Mouse (Mus musculus): Measurements from ENCODE around the gene Spin1. TPM values are rescaled to one million over a fixed set of nuclear protein-coding genes. Genes with fewer than 3 reads are reported as not detected.
"Not testable (repeated sequence)": the region's sequence is repeated elsewhere in the genome, so short reads cannot be mapped to it uniquely, and the experiment has no call there.

Spin1 gene
- polyA plus RNA-seq, 1 experiment, result 29.5 TPM

DNA sequence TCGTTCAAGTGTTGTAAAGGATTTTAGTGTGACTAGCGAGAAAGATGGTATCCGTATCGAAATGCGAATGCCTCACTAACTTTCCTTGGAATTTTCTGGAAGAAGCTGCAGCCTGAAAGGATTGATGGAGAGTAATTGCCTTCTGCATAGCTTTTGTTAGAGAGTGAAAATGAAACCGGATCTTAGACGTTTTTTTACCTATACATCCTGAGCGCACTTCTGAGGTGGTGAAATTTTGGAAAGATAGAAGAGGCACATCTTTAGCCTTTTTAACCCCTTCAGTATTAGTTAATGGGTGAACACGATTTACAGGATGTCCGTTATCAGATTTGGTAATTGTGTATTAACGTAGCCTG lies 1.1 kb downstream of the Spin1 start:
- Histone ChIP-seq H3K36me3 (ENCODE audit: control insufficient read depth, insufficient read depth, low read length) (no peaks in the 10 kb centered on the region), H3K4me3 (ENCODE audit: control insufficient read depth, insufficient read depth, low read length) (peak overlapping the region; percentile 90; the same call in 1 of the 2 replicates), H3K4me1 (replicated peaks; ENCODE audit: control insufficient read depth, insufficient read depth, low read length) (peaks cover 9% of the 10 kb centered on the region), H3K27ac (ENCODE audit: control insufficient read depth, insufficient read depth, low read length) (peak overlapping the region; percentile 54), H3K27me3 (ENCODE audit: control insufficient read depth, insufficient read depth, low read length) (no peaks in the 10 kb centered on the region)
- no peak for DNase-seq
- TF ChIP-seq CTCF (IDR thresholded peaks at IDR 0.05; ENCODE audit: borderline replicate concordance, control insufficient read depth, extremely low read depth, insufficient read depth, low read length, poor library complexity), result no peak
- no peak for TF ChIP-seq POLR2A (IDR thresholded peaks at IDR 0.05; ENCODE audit: control insufficient read depth, extremely low read depth, insufficient read depth, low read length, poor library complexity)
- 12% methylated on average over 11 of the region's 11 CpGs for WGBS

DNA sequence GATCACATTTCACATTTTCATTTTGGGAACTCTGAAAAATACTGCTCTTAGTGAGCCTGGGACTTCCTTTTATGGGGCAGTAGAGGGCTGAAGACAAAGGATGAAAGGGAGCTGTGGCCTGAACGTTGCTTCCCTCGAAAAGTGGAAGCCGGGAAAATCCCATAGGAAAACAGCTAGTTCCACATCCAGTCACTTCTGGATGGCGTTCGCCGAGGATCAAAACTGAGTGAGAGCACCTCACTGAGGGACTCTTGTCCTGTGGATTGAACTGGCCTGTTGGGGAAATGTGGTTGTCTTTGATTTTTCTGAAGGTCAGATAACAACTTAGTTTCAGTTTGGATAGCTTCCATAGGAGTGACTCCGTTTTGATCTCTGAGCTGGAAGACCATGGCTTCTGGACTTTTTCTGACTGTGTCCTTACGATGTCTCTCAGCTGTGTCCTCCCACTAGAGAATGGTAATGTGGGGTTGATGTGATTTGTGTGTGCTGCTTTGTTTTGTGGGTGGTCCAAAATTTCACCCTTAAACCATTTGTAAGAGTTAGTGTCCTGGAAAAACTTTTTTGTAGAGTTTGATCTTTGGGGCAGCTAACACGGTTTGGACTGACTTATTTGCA lies 2.5 kb downstream of the Spin1 start:
- WGBS, result 87% methylated on average over 9 of the region's 9 CpGs
- Histone ChIP-seq H3K27ac (ENCODE audit: control insufficient read depth, insufficient read depth, low read length) (no peak overlapping the region), H3K4me1 (replicated peaks; ENCODE audit: control insufficient read depth, insufficient read depth, low read length) (peaks cover 9% of the 10 kb centered on the region), H3K36me3 (ENCODE audit: control insufficient read depth, insufficient read depth, low read length) (no peaks in the 10 kb centered on the region), H3K4me3 (ENCODE audit: control insufficient read depth, insufficient read depth, low read length) (no peak overlapping the region), H3K27me3 (ENCODE audit: control insufficient read depth, insufficient read depth, low read length) (no peaks in the 10 kb centered on the region)
- no peak for DNase-seq
- no peak for TF ChIP-seq CTCF (IDR thresholded peaks at IDR 0.05; ENCODE audit: borderline replicate concordance, control insufficient read depth, extremely low read depth, insufficient read depth, low read length, poor library complexity)
- no peak for TF ChIP-seq POLR2A (IDR thresholded peaks at IDR 0.05; ENCODE audit: control insufficient read depth, extremely low read depth, insufficient read depth, low read length, poor library complexity)

DNA sequence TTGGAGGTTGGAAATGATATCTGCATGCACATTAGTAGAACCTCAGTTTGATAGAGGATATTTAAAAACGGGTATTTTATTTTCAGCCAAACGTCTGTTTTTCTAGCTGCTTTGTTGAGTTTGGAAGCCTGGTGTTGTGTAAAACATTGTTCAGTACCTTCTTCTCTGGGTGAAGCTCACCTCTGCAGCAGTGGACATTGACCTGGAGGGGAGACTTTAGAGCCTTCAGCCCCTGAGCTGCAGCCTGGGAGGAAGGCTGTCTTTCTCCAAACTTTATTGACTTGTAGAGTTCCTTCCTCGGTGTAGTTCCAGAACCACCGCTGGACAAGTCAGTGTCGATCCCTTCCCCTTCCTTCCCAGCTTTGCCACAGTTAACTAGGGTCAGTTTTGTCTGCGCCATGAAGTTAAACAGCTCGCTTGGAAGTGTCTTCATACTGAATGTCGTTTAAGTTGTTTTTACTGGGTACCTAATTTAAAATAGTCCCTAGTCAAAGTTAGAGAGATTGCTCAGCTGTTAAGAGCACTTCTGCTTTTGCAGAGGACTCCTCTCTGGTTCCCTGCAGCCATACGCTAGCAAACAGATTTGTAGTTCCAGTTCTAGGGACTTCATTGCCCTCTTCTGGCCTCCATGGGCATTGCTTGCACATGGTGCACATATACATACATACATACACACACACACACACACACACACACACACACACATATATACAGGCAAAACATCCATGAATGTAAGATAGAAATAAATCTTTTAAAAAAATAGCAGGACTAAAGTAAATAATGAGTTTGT lies 3.4 kb downstream of the Spin1 start:
- Histone ChIP-seq H3K27ac (ENCODE audit: control insufficient read depth, insufficient read depth, low read length) (no peak overlapping the region), H3K27me3 (ENCODE audit: control insufficient read depth, insufficient read depth, low read length) (no peaks in the 10 kb centered on the region), H3K36me3 (ENCODE audit: control insufficient read depth, insufficient read depth, low read length) (no peaks in the 10 kb centered on the region), H3K4me3 (ENCODE audit: control insufficient read depth, insufficient read depth, low read length) (no peak overlapping the region), H3K4me1 (replicated peaks; ENCODE audit: control insufficient read depth, insufficient read depth, low read length) (peaks cover 9% of the 10 kb centered on the region)
- WGBS, result 96% methylated on average over 9 of the region's 9 CpGs
- DNase-seq, result no peak
- TF ChIP-seq CTCF (IDR thresholded peaks at IDR 0.05; ENCODE audit: borderline replicate concordance, control insufficient read depth, extremely low read depth, insufficient read depth, low read length, poor library complexity) (no peak), POLR2A (IDR thresholded peaks at IDR 0.05; ENCODE audit: control insufficient read depth, extremely low read depth, insufficient read depth, low read length, poor library complexity) (no peak)

DNA sequence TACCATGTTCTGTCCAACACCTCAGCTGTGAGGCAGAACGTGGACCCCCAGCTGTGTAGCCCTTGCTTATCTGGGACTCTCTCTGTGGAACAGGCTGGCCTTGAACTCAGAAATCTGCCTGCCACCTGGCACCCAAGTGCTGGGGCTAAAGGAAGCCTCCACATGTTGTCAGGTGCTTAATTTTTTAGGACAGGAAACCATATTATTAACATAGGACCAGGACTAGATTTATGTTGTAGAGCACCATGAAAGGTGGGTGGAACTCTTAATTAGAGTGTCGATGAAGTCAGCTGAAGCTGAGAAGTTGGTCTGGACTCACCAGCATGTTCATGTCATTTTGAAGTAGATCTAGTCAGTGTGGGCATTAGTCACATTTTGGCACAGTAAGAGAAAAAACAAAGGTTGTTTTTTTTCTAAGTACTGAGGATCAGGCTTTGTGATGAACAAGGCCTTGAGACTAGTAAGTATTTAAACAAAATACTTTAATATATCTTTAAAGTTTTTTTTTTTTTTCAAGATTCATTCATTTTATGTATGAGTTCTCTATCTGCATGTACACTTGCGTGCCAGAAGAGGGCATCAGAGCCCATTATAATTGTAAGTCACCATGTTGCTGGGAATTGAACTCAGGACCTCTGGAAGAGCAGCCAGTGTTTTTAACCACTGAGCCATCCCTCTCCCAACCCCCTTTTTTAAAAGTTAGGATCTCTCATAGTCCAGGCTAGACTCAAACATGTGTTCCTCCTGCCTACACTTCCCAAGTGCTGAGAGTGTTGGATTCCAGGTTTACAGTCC lies 5.4 kb downstream of the Spin1 start:
- no peaks in the 10 kb centered on the region for H3K36me3 ChIP-seq (ENCODE audit: control insufficient read depth, insufficient read depth, low read length)
- WGBS, result 93% methylated on average over 3 of the region's 3 CpGs
- no peak overlapping the region for H3K4me3 ChIP-seq (ENCODE audit: control insufficient read depth, insufficient read depth, low read length)
- no peak overlapping the region for H3K27ac ChIP-seq (ENCODE audit: control insufficient read depth, insufficient read depth, low read length)
- no peaks in the 10 kb centered on the region for H3K27me3 ChIP-seq (ENCODE audit: control insufficient read depth, insufficient read depth, low read length)
- H3K4me1 ChIP-seq (replicated peaks; ENCODE audit: control insufficient read depth, insufficient read depth, low read length), result peaks cover 2% of the 10 kb centered on the region; the same call in 1 of the 2 replicates
- no peak for TF ChIP-seq CTCF (IDR thresholded peaks at IDR 0.05; ENCODE audit: borderline replicate concordance, control insufficient read depth, extremely low read depth, insufficient read depth, low read length, poor library complexity)
- TF ChIP-seq POLR2A (IDR thresholded peaks at IDR 0.05; ENCODE audit: control insufficient read depth, extremely low read depth, insufficient read depth, low read length, poor library complexity), result no peak
- DNase-seq, result no peak

DNA sequence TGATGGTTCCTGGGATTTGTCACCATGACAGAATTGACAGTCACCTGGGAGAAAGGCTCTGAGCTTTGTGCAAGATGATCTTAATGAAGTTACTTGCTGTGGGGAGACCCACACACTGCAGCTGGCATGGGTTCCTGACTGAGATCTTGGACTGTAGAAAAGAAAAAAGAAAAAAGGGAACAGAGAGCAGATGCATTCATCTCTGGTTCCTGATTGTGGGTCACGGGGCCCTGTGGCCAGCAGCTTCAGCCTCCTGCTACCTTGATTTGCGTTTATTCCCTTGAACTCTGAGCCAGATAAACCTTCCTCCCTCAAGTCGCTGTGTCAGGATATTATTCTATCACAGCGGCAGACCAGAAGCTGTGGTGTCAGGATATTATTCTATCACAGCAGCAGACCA lies 6.1 kb downstream of the Spin1 start:
- Histone ChIP-seq H3K36me3 (ENCODE audit: control insufficient read depth, insufficient read depth, low read length) (no peaks in the 10 kb centered on the region), H3K27me3 (ENCODE audit: control insufficient read depth, insufficient read depth, low read length) (no peaks in the 10 kb centered on the region), H3K27ac (ENCODE audit: control insufficient read depth, insufficient read depth, low read length) (no peak overlapping the region), H3K4me1 (replicated peaks; ENCODE audit: control insufficient read depth, insufficient read depth, low read length) (peaks cover 2% of the 10 kb centered on the region; the same call in 1 of the 2 replicates), H3K4me3 (ENCODE audit: control insufficient read depth, insufficient read depth, low read length) (no peak overlapping the region)
- no peak for TF ChIP-seq CTCF (IDR thresholded peaks at IDR 0.05; ENCODE audit: borderline replicate concordance, control insufficient read depth, extremely low read depth, insufficient read depth, low read length, poor library complexity)
- TF ChIP-seq POLR2A (IDR thresholded peaks at IDR 0.05; ENCODE audit: control insufficient read depth, extremely low read depth, insufficient read depth, low read length, poor library complexity), result no peak
- WGBS, result 71% methylated on average over 4 of the region's 4 CpGs
- no peak for DNase-seq

DNA sequence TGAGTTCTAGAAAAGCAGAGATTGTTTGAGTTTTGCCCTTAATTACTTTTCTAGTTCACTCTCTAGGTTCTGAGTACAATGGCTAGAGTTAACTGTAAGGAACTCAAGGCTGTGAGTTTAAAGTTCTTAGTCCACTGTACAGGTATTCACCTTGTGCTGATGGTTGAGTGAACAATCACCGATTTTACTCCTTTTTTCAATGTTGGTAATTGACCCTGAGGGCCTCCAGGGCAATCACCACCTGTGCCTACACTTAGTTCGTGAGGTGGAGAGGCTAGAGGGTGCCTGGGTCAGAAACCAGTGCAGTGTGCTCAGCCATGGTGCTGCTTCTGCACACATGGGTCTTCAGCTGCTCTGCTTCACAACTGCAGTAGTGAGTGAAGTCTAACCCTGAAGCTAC lies 8.8 kb downstream of the Spin1 start:
- peaks cover 3% of the 10 kb centered on the region; the same call in 1 of the 2 replicates for H3K4me1 ChIP-seq (replicated peaks; ENCODE audit: control insufficient read depth, insufficient read depth, low read length)
- H3K27me3 ChIP-seq (ENCODE audit: control insufficient read depth, insufficient read depth, low read length), result no peaks in the 10 kb centered on the region
- H3K36me3 ChIP-seq (ENCODE audit: control insufficient read depth, insufficient read depth, low read length), result no peaks in the 10 kb centered on the region
- no peak overlapping the region for H3K27ac ChIP-seq (ENCODE audit: control insufficient read depth, insufficient read depth, low read length)
- TF ChIP-seq POLR2A (IDR thresholded peaks at IDR 0.05; ENCODE audit: control insufficient read depth, extremely low read depth, insufficient read depth, low read length, poor library complexity) (no peak), CTCF (IDR thresholded peaks at IDR 0.05; ENCODE audit: borderline replicate concordance, control insufficient read depth, extremely low read depth, insufficient read depth, low read length, poor library complexity) (no peak)
- H3K4me3 ChIP-seq (ENCODE audit: control insufficient read depth, insufficient read depth, low read length), result no peak overlapping the region
- no peak for DNase-seq
- 97% methylated on average over 2 of the region's 2 CpGs for WGBS

DNA sequence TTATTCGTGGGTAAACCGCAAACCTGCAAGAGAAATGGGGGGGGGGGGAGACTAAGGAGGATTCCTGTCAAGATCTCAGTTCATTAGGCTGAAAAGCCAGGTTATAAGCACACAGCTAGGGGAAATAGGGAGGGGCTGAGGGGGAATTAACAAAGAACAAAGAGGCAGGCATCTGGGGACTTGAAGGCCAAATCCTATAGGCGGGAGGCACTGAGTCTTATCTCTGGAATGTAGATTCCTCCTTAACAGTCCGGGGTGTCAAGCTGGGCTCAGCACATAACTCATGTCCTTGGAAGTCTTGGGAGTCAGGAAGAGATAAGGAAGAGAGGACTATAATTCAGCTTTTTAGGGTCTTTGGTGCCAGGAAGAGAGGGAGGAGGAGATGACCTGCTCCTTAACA lies 13.7 kb downstream of the Spin1 start:
- DNase-seq; H3K36me3 ChIP-seq (ENCODE audit: control insufficient read depth, insufficient read depth, low read length); H3K4me1 ChIP-seq (replicated peaks; ENCODE audit: control insufficient read depth, insufficient read depth, low read length); H3K4me3 ChIP-seq (ENCODE audit: control insufficient read depth, insufficient read depth, low read length); H3K27ac ChIP-seq (ENCODE audit: control insufficient read depth, insufficient read depth, low read length); H3K27me3 ChIP-seq (ENCODE audit: control insufficient read depth, insufficient read depth, low read length): not testable (repeated sequence)
- WGBS, result 91% methylated on average over 4 of the region's 4 CpGs

Measured in thymus, adult 2 months (tissue).